Mouse (Mus musculus) neural tube, embryonic 15.5 days (tissue): ENCODE measurements around the gene Krtap4-2. TPM values are rescaled to one million over a fixed set of nuclear protein-coding genes. Genes with fewer than 3 reads are reported as not detected.
"Not testable (repeated sequence)": the region's sequence is repeated elsewhere in the genome, so short reads cannot be mapped to it uniquely, and the experiment has no call there.

Experiments
- ATAC-seq: fragments of 200-750 bp; cut with Nextera tagmentation; 2 replicates; pipeline ENCODE4 v1.8.0; 2017; ENCODE audit warnings: mild to moderate bottlenecking, moderate TSS enrichment, moderate library complexity; ENCODE audit not compliant: low FRiP score
- H3K27ac ChIP-seq: fragments of 300-500 bp; sonication (generic); replicated peaks from 2 replicates; pipeline ENCODE4 v1.5.1; 2015; ENCODE audit warnings: mild to moderate bottlenecking, inconsistent platforms
- H3K27me3 ChIP-seq: fragments of 300-500 bp; sonication (generic); replicated peaks from 2 replicates; pipeline ENCODE4 v1.6.1; 2015; ENCODE audit warnings: inconsistent platforms
- H3K36me3 ChIP-seq: fragments of 300-500 bp; sonication (generic); 2 replicates; pipeline ENCODE4 v1.6.1; 2015; ENCODE audit warnings: inconsistent platforms
- H3K4me1 ChIP-seq: fragments of 300-500 bp; sonication (generic); 2 replicates; pipeline ENCODE4 v1.6.1; 2015; ENCODE audit warnings: inconsistent platforms
- H3K4me2 ChIP-seq: fragments of 300-500 bp; sonication (generic); 2 replicates; pipeline ENCODE4 v1.6.1; 2015; ENCODE audit warnings: inconsistent platforms, mild to moderate bottlenecking, moderate library complexity
- H3K4me3 ChIP-seq: fragments of 300-500 bp; sonication (generic); replicated peaks from 2 replicates; pipeline ENCODE4 v1.5.1; 2015; ENCODE audit warnings: mild to moderate bottlenecking, inconsistent platforms
- H3K9ac ChIP-seq: fragments of 300-500 bp; sonication (generic); replicated peaks from 2 replicates; pipeline ENCODE4 v1.6.1; 2015; ENCODE audit warnings: mild to moderate bottlenecking, inconsistent platforms
- H3K9me3 ChIP-seq: fragments of 300-500 bp; sonication (generic); replicated peaks from 2 replicates; pipeline ENCODE4 v1.6.1; 2016; ENCODE audit warnings: inconsistent platforms
- WGBS: fragments of 180-500 bp; shearing (Covaris S2); methylation state at CpG from one replicate; pipeline ENCODE4 v1.1.7; 2015; ENCODE audit warnings: mixed read lengths; 5-methylcytosine and 5-hydroxymethylcytosine counted together
- polyA plus RNA-seq: library from polyadenylated mRNA; unstranded; fragments of >200 nt; fragmentation: Nextera tagmentation; extraction: Ambion mirVana; gene quantifications from 2 replicates; pipeline ENCODE4 v1.2.1, GENCODE M21; 2015

Krtap4-2 gene
- polyA plus RNA-seq: not detected in 2 replicates

DNA sequence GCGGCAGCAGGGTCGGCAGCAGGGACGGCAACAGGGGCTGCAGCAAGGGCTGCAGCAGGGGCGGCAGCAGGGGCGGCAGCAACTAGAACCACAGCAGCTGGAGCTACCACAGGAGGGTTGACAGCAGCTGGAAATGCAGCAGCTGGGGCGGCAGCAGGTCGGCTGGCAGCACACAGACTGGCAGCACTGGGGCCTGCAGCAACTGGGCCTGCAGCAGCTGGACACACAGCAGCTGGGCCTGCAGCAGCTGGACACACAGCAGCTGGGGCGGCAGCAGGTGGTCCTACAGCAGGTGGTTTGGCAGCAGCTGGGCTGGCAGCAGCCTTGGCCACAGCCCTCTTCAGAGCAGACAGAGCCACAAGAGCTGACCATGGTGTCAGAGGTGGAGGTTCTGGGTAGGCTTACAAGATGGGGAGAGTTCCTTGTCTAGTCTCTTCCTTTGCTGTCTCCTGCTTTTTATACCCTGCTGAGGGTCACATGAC is at the start of gene Krtap4-2:
Gene Krtap4-2 (minus strand): TSS at position 432 of the 482 bp plus-strand sequence.
- H3K9me3 ChIP-seq: no peaks in the 10 kb centered on the region
- H3K4me1 ChIP-seq: no peaks in the 10 kb centered on the region
- H3K36me3 ChIP-seq: no peaks in the 10 kb centered on the region
- H3K27ac ChIP-seq: no peak within 1 kb of the TSS
- H3K27me3 ChIP-seq: no peaks in the 10 kb centered on the region
- H3K4me3 ChIP-seq: no peak within 1 kb of the TSS
- ATAC-seq: no peak
- H3K4me2 ChIP-seq: no peak within 1 kb of the TSS
- 38% methylated on average over 8 of the region's 8 CpGs for WGBS
- H3K9ac ChIP-seq: no peak within 1 kb of the TSS

- ATAC-seq: no peak
- 93% methylated on average over 2 of the region's 2 CpGs for WGBS
- Histone ChIP-seq H3K4me1 (no peaks in the 10 kb centered on the region), H3K27ac (no peak overlapping the region), H3K4me2 (no peak overlapping the region), H3K27me3 (no peaks in the 10 kb centered on the region), H3K9ac (no peak overlapping the region), H3K36me3 (no peaks in the 10 kb centered on the region), H3K4me3 (no peak overlapping the region), H3K9me3 (no peaks in the 10 kb centered on the region)
Observed at GRCm38 (mm10) chr11:99683481-99683880, 48.6 kb upstream of the Krtap4-2 start.

GRCm38 (mm10) chr11:99665860-99666259 is 31.0 kb upstream of the Krtap4-2 start, which contains the start of gene Krtap4-6:
Krtap4-6 (minus strand) TSS chr11:99665960.
- H3K4me1 ChIP-seq: no peaks in the 10 kb centered on the region
- no peak within 1 kb of the TSS for H3K27ac ChIP-seq
- H3K36me3 ChIP-seq: no peaks in the 10 kb centered on the region
- no peaks in the 10 kb centered on the region for H3K27me3 ChIP-seq
- no peak within 1 kb of the TSS for H3K4me2 ChIP-seq
- no peak within 1 kb of the TSS for H3K9ac ChIP-seq
- no peak within 1 kb of the TSS for H3K4me3 ChIP-seq
- H3K9me3 ChIP-seq: no peaks in the 10 kb centered on the region
- ATAC-seq: no peak

DNA sequence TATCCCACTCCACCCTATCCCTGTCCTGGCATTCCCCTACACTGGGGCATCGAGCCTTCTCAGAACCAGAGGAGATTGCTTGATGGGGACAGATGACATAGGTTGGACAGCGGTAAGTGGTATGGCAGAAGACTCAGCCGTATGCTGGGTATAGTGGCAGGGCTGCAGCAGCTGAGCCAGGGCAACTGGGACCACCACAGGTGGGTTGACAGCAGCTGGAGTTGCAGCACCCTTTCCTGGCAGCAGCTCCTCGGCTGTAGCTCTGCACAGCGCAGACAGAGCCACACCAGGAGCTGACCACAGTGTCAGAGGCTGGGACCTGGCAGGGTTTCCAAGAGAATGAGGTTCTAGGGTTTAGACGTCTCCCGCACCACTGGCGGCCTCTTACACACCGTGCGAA is 27.9 kb upstream of the Krtap4-2 start:
- Histone ChIP-seq H3K9ac (no peak overlapping the region), H3K36me3 (no peaks in the 10 kb centered on the region), H3K4me2 (no peak overlapping the region), H3K27me3 (no peaks in the 10 kb centered on the region), H3K4me3 (no peak overlapping the region), H3K4me1 (no peaks in the 10 kb centered on the region), H3K27ac (no peak overlapping the region), H3K9me3 (no peaks in the 10 kb centered on the region)
- WGBS: 90% methylated on average over 10 of the region's 10 CpGs
- no peak for ATAC-seq

- ATAC-seq: no peak
- H3K9ac ChIP-seq: no peak overlapping the region
- H3K27ac ChIP-seq: no peak overlapping the region
- no peak overlapping the region for H3K4me2 ChIP-seq
- no peak overlapping the region for H3K4me3 ChIP-seq
- H3K9me3 ChIP-seq: no peaks in the 10 kb centered on the region
- H3K4me1 ChIP-seq: no peaks in the 10 kb centered on the region
- H3K36me3 ChIP-seq: no peaks in the 10 kb centered on the region
- 79% methylated on average over 4 of the region's 4 CpGs for WGBS
- H3K27me3 ChIP-seq: no peaks in the 10 kb centered on the region
Observed at GRCm38 (mm10) chr11:99659256-99659655, 24.4 kb upstream of the Krtap4-2 start.

GRCm38 (mm10) chr11:99658467-99659010 is 23.7 kb upstream of the Krtap4-2 start, which contains the start of gene Gm11563:
Gm11563 (minus strand) TSS chr11:99658960.
- H3K4me3 ChIP-seq, H3K36me3 ChIP-seq, H3K4me1 ChIP-seq, H3K27ac ChIP-seq, H3K27me3 ChIP-seq, ATAC-seq, H3K4me2 ChIP-seq, H3K9ac ChIP-seq, H3K9me3 ChIP-seq: not testable (repeated sequence)
- 73% methylated on average over 10 of the region's 10 CpGs for WGBS

DNA sequence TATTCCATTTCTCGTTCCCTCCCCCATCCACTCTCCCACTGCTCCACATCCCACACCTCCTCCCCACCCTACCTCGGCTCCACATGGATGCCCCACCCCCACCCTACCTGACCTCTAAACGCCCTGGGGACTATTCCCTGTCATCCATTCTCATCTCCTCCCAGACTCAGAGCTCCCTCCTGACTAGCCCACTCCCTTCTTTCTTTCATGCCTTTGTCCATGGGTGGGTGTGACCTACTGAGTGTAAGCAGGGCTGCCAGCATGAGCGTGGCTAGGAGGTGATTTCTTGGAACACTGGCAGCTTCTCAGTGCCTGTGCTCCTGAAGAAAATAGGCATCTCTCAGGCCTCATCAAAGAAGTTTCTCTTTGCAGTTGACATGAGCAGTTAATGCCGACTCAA is 22.2 kb upstream of the Krtap4-2 start:
- Histone ChIP-seq H3K36me3 (no peaks in the 10 kb centered on the region), H3K4me3 (no peak overlapping the region), H3K9ac (no peak overlapping the region), H3K9me3 (no peaks in the 10 kb centered on the region), H3K27me3 (no peaks in the 10 kb centered on the region), H3K27ac (no peak overlapping the region), H3K4me2 (no peak overlapping the region), H3K4me1 (no peaks in the 10 kb centered on the region)
- WGBS: 44% methylated on average over 5 of the region's 5 CpGs
- ATAC-seq: no peak

- H3K4me3 ChIP-seq: no peak within 1 kb of the TSS
- H3K4me2 ChIP-seq: no peak within 1 kb of the TSS
- no peaks in the 10 kb centered on the region for H3K4me1 ChIP-seq
- H3K27ac ChIP-seq: no peak within 1 kb of the TSS
- no peaks in the 10 kb centered on the region for H3K9me3 ChIP-seq
- 91% methylated on average over 2 of the region's 2 CpGs for WGBS
- H3K9ac ChIP-seq: no peak within 1 kb of the TSS
- H3K27me3 ChIP-seq: no peaks in the 10 kb centered on the region
- no peaks in the 10 kb centered on the region for H3K36me3 ChIP-seq
- no peak for ATAC-seq
Observed at GRCm38 (mm10) chr11:99650136-99650535, 15.3 kb upstream of the Krtap4-2 start, which contains the start of gene Gm11555. Gm11555 (minus strand) TSS chr11:99650236.

DNA sequence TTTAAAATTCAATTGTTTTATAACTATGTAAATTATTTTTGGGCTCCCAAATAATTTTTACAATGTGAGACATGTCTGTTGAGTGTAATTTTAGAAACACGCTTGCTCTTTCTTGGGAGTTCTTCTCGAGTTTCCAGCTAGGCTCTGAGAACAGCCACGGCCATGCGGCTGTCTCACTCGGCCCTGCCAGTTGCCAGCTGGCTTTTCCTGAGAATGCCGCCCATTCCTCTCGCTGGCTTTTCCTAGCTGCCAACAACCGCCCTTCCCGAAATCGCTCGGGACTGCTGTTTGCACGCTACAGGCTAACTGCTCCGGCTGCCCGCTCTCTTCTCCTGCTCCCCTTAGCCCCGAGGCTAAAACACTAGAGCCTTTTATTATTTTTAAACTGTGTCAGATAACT is 11.6 kb upstream of the Krtap4-2 start:
- H3K9me3 ChIP-seq: no peaks in the 10 kb centered on the region
- no peaks in the 10 kb centered on the region for H3K4me1 ChIP-seq
- no peak overlapping the region for H3K9ac ChIP-seq
- H3K4me3 ChIP-seq: no peak overlapping the region
- no peak for ATAC-seq
- H3K27me3 ChIP-seq: no peaks in the 10 kb centered on the region
- H3K36me3 ChIP-seq: no peaks in the 10 kb centered on the region
- 90% methylated on average over 15 of the region's 15 CpGs for WGBS
- no peak overlapping the region for H3K4me2 ChIP-seq
- H3K27ac ChIP-seq: no peak overlapping the region

- Histone ChIP-seq H3K4me2 (no peak overlapping the region), H3K36me3 (no peaks in the 10 kb centered on the region), H3K27me3 (no peaks in the 10 kb centered on the region), H3K9ac (no peak overlapping the region), H3K4me3 (no peak overlapping the region), H3K27ac (no peak overlapping the region), H3K4me1 (no peaks in the 10 kb centered on the region), H3K9me3 (no peaks in the 10 kb centered on the region)
- no peak for ATAC-seq
- 44% methylated on average over 3 of the region's 3 CpGs for WGBS
Observed at GRCm38 (mm10) chr11:99644351-99644750, 9.5 kb upstream of the Krtap4-2 start.

GRCm38 (mm10) chr11:99643635-99644139 is 8.8 kb upstream of the Krtap4-2 start, which contains the start of gene Krtap4-7:
Krtap4-7 (minus strand) TSS chr11:99644089.
- WGBS: 81% methylated on average over 9 of the region's 9 CpGs
- H3K4me1 ChIP-seq, H3K36me3 ChIP-seq, H3K27ac ChIP-seq, ATAC-seq, H3K9ac ChIP-seq, H3K9me3 ChIP-seq, H3K4me2 ChIP-seq, H3K4me3 ChIP-seq, H3K27me3 ChIP-seq: not testable (repeated sequence)

DNA sequence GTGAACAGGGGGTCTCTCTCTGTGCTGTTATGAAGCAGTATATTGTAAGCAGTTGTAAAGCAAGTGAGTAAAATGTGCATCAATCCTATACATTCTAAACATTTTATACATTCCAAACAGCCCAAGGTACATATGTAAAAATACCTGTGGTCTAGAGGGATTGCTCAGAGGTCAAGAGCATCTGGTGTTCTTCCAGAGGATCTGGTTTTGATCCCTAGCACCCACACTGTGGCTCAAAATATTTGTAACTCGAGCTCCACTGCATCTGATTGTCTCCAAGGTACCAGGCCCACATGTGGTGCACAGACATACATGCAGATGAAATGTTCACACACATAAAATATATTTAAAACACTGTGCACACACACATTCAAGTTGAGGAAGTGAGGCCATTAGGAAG is 6.0 kb upstream of the Krtap4-2 start:
- Histone ChIP-seq H3K27me3 (no peaks in the 10 kb centered on the region), H3K9me3 (no peaks in the 10 kb centered on the region), H3K36me3 (no peaks in the 10 kb centered on the region), H3K9ac (no peak overlapping the region), H3K4me3 (no peak overlapping the region), H3K27ac (no peak overlapping the region), H3K4me1 (no peaks in the 10 kb centered on the region), H3K4me2 (no peak overlapping the region)
- WGBS: 55% methylated on average over 1 of the region's 1 CpGs
- no peak for ATAC-seq
